Mouse (Mus musculus) liver, adult 2 months (tissue): ENCODE results near the gene Krtap13-1.

Source experiments
- CTCF ChIP-seq: fragments of 200-500 bp; IDR thresholded peaks from 2 replicates; pipeline ENCODE4 v1.5.1; 2011; ENCODE audit warnings: low read depth, low read length, control low read depth
- POLR2A ChIP-seq: fragments of 200-500 bp; IDR thresholded peaks from 2 replicates; pipeline ENCODE4 v1.6.1; 2011; ENCODE audit warnings: low read length, control low read depth; ENCODE audit not compliant: insufficient read depth; ENCODE audit errors: extremely low read depth

DNA sequence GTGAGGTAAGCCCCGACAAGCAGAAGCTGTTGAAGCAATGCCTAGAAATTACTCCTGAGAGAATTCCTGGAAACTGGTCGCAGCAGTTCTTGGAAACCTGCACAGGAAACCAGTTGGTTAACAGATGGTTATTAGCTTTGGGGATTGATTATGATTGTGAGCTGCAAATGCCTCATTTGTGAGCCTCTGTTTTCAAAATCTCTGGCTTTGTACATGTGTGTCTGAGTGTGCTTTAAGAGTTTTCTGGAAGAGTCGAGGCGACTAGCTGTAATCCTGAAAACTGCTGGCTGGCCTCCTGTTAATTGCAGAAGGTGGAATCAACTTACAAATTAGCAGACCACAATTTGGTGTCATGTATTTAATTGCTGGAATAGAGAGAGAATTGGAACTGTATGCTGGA, 19.3 kb downstream of the Krtap13-1 start:
- TF ChIP-seq CTCF (no peak), POLR2A (no peak)
